Comparison of ENCODE assay signal across 10 mouse cellular contexts in genomic region chr11:77872685-77873084, GRCm38 (mm10). TPM values are rescaled to one million over a fixed set of nuclear protein-coding genes. Genes with fewer than 3 reads are reported as not detected.
DNase-seq lines count a peak whose midpoint lies in the region; ATAC-seq lines count a peak whose summit lies in the region.
"Had no signal": no experiment of that assay in that cellular context is flagged by ENCODE, and none has a peak within 500 bp of the region (broad histone marks: within the 10 kb centered on the region; RNA-seq: fewer than 3 reads in every experiment).

No protein-coding gene starts in this region.

- peak overlapping the region; percentile 48 for H3K4me2 ChIP-seq in heart, embryonic 15.5 days
- peak overlapping the region; percentile 15; the same call in 1 of the 2 replicates for H3K4me2 ChIP-seq in hindbrain, embryonic 11.5 days (replicated peaks; ENCODE audit: low read depth, low read length)
- peak overlapping the region; percentile 9; the same call in 1 of the 2 replicates for H3K4me2 ChIP-seq in midbrain, embryonic 15.5 days

- no peaks in the 10 kb centered on the region for H3K36me3 ChIP-seq in heart, embryonic 15.5 days
- H3K36me3 ChIP-seq in hindbrain, embryonic 11.5 days (ENCODE audit: control insufficient read depth, insufficient read depth, low read length) = no peaks in the 10 kb centered on the region
- H3K36me3 ChIP-seq in midbrain, embryonic 15.5 days (replicated peaks) = no peaks in the 10 kb centered on the region

- WGBS in heart, embryonic 15.5 days = 7% methylated on average over 7 of the region's 7 CpGs
- WGBS in hindbrain, embryonic 11.5 days = 2% methylated on average over 7 of the region's 7 CpGs
- WGBS in midbrain, embryonic 15.5 days = 10% methylated on average over 7 of the region's 7 CpGs

- intact Hi-C loops in heart, postnatal 14 days (cut with DNase I) = no loop called here

- ATAC-seq in heart, embryonic 15.5 days (replicated peaks; ENCODE audit: insufficient number of reproducible peaks, insufficient read depth, low FRiP score, low read depth) = no peak
- peak; percentile 43; the same call in 1 of the 2 replicates for ATAC-seq in hindbrain, embryonic 11.5 days (ENCODE audit: low FRiP score)
- ATAC-seq in midbrain, embryonic 15.5 days (replicated peaks) = no peak

- peaks cover 52% of the 10 kb centered on the region for H3K4me1 ChIP-seq in heart, embryonic 15.5 days (replicated peaks)
- peaks cover 25% of the 10 kb centered on the region for H3K4me1 ChIP-seq in hindbrain, embryonic 11.5 days (replicated peaks; ENCODE audit: control insufficient read depth, insufficient read depth, low read length)
- H3K4me1 ChIP-seq in midbrain, embryonic 15.5 days = peaks cover 73% of the 10 kb centered on the region

- 0 out of 2 replicates have a peak overlapping the region, but pooled peaks have one; percentile 5 for H3K9ac ChIP-seq in heart, embryonic 15.5 days
- no peak overlapping the region for H3K9ac ChIP-seq in hindbrain, embryonic 11.5 days (ENCODE audit: low read depth, low read length)
- H3K9ac ChIP-seq in midbrain, embryonic 15.5 days = no peak overlapping the region

- H3K27me3 ChIP-seq in heart, embryonic 15.5 days = no peaks in the 10 kb centered on the region
- H3K27me3 ChIP-seq in hindbrain, embryonic 11.5 days (ENCODE audit: control insufficient read depth, insufficient read depth, low read length) = peaks cover 10% of the 10 kb centered on the region
- H3K27me3 ChIP-seq in midbrain, embryonic 15.5 days (replicated peaks) = no peaks in the 10 kb centered on the region

- H3K4me3 ChIP-seq in heart, embryonic 15.5 days = no peak overlapping the region
- H3K4me3 ChIP-seq in hindbrain, embryonic 11.5 days (ENCODE audit: low read depth, low read length) = no peak overlapping the region
- H3K4me3 ChIP-seq in midbrain, embryonic 15.5 days = no peak overlapping the region

- no peak for DNase-seq in heart, postnatal 14 days
- DNase-seq in brain, adult 2 months (ENCODE audit: low read depth, low spot score) = peak; percentile 56
- no peak for DNase-seq in hindbrain, embryonic 11.5 days (ENCODE audit: low spot score)
- no peak for DNase-seq in adrenal gland, adult (ENCODE audit: inconsistent age in 2 of 2, low spot score in 1 of 2)
- no peak for DNase-seq in embryo, embryonic 10 days (ENCODE audit: low spot score)
- DNase-seq in layer of hippocampus, adult 9-10 months (ENCODE audit: low spot score) = no peak
- DNase-seq: gastrocnemius, postnatal 25 days had no signal

- H3K9me3 ChIP-seq in heart, embryonic 15.5 days (replicated peaks) = no peaks in the 10 kb centered on the region
- H3K9me3 ChIP-seq in hindbrain, embryonic 11.5 days (ENCODE audit: control insufficient read depth, low read length) = no peaks in the 10 kb centered on the region
- H3K9me3 ChIP-seq in midbrain, embryonic 15.5 days = no peaks in the 10 kb centered on the region

- H3K27ac ChIP-seq in heart, embryonic 15.5 days = no peak overlapping the region
- peak overlapping the region; percentile 58 for H3K27ac ChIP-seq in hindbrain, embryonic 11.5 days (ENCODE audit: low read depth, low read length)
- peak overlapping the region; percentile 63 for H3K27ac ChIP-seq in midbrain, embryonic 15.5 days

RNA-seq across cellular contexts. Expression of gene Pipox, which starts 21.2 kb away (rescaled TPM):
- polyA plus RNA-seq in heart, embryonic 15.5 days (2015; fragmentation: Nextera tagmentation; extraction: Ambion mirVana) = 3.0 and 3.3 TPM in 2 replicates
- 1 to 10 TPM in 1 of 2 experiments, under 1 TPM in 1; 0.98 to 1.1 TPM for total RNA-seq in heart, postnatal 14 days (2021)
- polyA plus RNA-seq in hindbrain, embryonic 11.5 days (2014; fragmentation: Nextera tagmentation; extraction: Ambion mirVana) = 7.6 and 8.6 TPM in 2 replicates
- polyA plus RNA-seq in midbrain, embryonic 15.5 days (2015; fragmentation: Nextera tagmentation; extraction: Ambion mirVana) = 5.7 and 6.7 TPM in 2 replicates

RNA-seq across cellular contexts. Expression of gene Sez6, which starts 57.9 kb away (rescaled TPM):
- polyA plus RNA-seq in heart, embryonic 15.5 days (2015; fragmentation: Nextera tagmentation; extraction: Ambion mirVana) = 0.05 and 0.15 TPM in 2 replicates
- total RNA-seq in heart, postnatal 14 days (2021) = under 1 TPM; 0.22 to 0.50 TPM
- polyA plus RNA-seq in hindbrain, embryonic 11.5 days (2014; fragmentation: Nextera tagmentation; extraction: Ambion mirVana) = 13.3 TPM in 2 replicates
- polyA plus RNA-seq in midbrain, embryonic 15.5 days (2015; fragmentation: Nextera tagmentation; extraction: Ambion mirVana) = 159 and 162 TPM in 2 replicates
- total RNA-seq: liver, adult 2 months had no signal
- polyA plus RNA-seq: liver, adult 2 months had no signal

Comparison
In these comparisons a context has a peak if more than half of its experiments do, and no peak if none do; other contexts are left out.
1. RNA of gene Sez6, which starts 57.9 kb away (polyA plus RNA-seq): 159 to 162 TPM in midbrain, embryonic 15.5 days and 13.3 TPM in hindbrain, embryonic 11.5 days; 0.05 to 0.15 TPM in heart, embryonic 15.5 days; every median in the first group is over 10 times any median in the second.
2. Peak in every context shown above with its lines, with median percentiles within 50 percentile points of each other: H3K4me2 ChIP-seq.